Mouse (Mus musculus): ENCODE measurements at regions not wholly inside any gene's neighbourhood (a gene's known extent, or its start where the extent isn't known, plus 50 kb on each side); places are given as distances from the start of the nearest gene placed in this dataset.
A peak's percentile ranks its signal among the peaks of the same experiment; 100 is the strongest.

DNA sequence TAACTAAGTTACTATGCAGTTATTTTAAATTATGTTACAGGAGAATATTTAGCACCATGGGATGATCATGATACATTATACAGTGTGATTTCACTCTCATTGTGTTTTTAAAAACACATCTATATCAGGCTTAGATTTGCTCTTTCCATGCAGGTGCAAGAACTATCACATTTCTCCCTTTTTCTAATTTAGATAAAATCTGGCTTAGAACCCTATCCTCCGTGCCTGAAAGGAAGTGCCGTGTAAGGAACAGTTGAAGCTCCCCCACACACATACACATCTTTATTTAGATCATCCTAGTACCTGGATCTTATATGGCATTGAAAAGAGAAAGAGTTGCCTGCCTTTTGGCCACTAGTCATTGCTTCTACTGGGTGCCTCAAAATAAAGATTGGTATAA is 925.0 kb upstream of the Gm7489 start:
- no peak for ATAC-seq

DNA sequence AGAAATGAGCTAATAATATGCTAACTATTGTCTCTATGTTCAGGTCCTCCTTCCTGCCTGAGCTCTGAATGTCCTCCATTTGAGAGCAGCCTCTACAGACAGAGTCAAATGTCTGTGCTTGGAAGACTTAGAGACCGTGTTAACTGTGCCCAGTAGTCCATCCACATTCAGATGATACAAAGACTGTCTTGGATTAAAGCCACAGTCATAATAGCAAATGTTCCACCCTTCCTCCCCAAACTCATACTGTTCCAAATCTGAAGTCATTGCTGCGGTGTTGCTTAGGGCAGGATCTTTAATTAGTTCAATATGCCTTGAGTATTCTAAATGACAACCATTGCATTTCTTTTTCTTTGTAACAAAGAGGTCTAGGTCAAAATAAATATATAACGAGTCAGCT is 923.2 kb upstream of the Gm7489 start:
- no peak for ATAC-seq

DNA sequence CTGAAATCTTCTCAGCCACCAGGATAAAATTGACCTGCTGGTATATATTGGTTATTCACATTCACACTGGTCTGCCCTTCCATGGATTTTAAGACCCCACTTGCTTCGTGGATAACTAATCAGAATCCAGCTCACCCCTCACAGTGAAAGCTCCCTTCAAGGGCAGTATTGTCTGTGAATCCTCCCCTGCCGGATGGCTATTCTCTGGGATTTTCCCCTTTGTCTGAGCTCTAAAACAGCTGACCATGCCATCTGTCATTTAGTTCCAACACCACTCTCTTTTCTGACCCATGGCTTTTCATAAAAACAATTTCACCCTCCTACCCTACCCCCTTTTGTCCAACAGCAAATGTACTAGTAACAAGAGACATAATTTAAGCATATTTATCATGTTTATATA is 920.8 kb upstream of the Gm7489 start:
- no peak for ATAC-seq

DNA sequence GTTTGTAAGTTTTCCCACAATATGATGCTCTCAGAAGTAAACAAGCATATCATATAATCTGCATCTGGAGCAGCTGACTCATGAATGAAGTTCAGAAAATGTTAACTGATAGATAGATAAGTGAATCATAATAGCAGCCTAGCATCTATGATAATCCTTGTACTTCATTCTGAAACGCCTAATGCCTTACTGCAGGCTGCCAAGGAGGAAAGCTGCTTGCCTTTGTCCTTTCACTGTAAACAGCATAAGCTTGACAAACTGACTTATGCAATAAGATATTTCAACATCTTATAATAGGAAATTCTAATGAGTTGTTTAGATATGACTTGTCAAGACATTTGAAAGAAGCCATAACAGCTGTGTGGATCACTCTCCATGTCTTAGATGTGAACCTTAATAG is 920.3 kb upstream of the Gm7489 start:
- no peak for ATAC-seq

DNA sequence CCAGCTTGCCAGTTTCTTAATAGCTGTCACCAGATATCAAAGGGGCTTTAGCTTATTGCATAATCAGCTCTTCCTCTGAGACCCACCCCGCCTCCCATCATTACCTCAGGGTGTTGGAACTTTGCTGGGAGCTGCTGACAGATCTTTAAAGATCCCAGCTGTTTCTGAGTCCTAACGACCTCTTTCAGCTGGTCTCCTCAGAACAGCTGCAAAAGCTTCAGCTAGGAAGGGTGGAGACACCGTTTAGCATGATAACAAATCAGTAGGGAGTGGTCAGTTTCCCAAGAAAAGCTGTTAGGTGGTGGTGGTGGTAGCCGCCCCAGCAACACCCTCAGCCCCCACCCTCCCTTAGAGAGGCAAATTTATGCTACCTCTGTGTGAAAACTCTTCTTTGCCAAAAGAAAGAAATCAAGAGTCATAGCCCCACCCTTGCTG is 916.9 kb upstream of the Gm7489 start:
- no peak for ATAC-seq

DNA sequence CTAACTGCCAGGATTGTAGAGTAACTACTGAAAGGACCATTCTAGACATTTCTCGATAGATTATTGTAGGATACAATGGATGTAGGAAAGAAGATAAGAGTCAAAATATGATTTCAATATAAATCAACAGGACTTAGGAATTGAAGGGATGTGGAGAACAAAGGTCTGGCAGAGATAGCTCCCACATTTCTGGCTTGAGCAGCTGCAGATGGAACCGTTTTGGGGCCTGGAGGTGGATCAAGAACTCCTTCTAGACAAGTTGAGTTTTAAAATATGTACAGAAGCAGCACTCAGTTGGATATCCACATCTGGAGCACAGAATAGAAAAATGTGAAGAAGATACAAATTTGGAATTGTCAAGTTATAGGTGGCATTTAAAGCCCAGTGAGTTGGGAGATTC is 901.9 kb upstream of the Gm7489 start:
- ATAC-seq, result no peak

DNA sequence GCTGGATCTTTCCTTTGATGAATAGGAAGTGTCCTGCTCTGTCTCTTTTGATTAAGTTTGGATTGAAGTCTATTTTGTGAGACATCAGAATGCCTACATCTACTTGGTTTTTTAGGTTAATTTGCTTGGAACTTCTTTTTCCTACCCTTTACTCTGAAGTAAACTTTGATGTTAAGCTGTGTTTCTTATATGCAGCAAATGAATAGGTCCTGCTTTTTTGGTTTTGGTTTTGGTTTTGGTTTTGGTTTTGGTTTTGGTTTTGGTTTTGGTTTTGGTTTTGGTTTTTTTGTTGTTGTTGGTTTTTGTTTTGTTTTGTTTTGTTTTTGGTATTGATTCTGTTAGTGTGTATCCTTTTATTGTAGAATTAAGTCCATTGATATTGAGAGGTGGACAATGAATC is 894.1 kb upstream of the Gm7489 start:
- peak; percentile 71 for ATAC-seq

DNA sequence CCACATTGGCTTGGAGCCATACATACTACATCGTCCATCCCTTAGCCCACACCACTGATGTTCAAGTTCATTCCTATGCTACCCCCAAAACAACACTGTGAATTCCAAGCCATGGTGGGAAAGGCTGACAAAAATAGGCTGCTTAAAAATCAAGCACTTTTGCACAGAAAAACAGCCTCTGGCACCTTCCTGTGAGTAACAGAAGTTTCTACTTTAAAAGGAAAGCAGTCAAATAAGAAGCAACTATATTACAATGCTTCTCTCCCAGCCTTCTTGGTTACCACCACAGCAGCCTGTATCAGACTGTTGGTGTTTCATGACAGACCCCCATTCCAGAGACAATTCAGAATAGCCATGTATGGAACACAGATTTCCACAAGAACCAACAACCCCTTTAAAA is 890.4 kb upstream of the Gm7489 start:
- no peak for ATAC-seq

DNA sequence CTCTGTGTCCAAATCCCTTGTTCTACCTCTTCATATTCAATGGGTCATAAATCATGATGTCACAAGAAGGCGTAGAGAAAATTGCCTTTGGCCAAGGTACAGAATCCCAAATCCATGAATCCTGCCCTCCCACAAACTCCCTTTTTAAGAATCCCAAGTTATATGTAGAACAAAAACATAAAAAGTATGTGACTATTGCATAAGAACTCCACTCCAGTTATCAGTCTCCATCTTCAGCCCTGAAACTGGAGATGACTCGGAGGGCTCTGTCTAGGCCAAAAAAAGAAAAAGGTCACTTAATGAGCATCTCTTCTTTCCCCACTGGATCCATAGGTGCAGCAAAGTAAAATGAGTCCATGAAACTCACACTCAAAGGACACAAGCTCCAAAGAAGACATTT is 885.5 kb upstream of the Gm7489 start:
- no peak for ATAC-seq

DNA sequence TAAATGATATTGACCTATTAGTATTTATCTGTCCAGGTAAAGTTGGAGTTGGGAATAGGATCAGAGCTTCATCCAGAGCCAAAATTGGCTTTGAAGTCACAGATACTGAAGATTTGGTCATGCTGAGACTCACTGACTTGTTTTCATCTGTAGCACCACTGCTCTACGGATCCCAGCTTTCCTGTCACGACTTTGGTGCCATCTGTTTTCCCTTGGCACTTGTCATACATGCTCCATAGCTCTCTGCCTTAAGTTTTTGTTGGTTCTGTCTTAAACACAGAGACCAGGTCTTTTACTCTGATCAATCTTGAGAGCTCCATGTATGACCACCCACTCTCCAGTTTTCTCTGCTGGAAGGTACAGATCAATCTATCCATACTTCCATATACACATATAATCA is 884.9 kb upstream of the Gm7489 start:
- no peak for ATAC-seq

DNA sequence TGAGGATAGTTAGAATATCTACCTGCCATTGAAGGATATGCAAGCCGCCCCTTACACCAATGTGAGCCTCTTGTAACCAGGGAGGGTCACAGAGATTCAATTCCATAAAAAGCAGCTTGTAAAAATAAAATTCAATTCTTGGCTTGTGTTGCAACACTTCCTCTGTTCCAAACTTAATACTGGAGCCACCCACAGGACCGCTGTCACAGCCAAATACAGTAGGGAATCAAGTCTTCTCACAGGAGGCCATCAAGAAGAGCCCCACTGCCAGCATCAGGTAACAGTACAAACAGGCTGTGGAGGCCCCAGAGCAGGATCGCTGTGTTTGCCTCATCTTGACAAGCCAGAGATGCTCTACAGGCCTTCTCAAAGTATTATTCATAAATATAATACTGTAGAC is 883.3 kb upstream of the Gm7489 start:
- no peak for ATAC-seq

DNA sequence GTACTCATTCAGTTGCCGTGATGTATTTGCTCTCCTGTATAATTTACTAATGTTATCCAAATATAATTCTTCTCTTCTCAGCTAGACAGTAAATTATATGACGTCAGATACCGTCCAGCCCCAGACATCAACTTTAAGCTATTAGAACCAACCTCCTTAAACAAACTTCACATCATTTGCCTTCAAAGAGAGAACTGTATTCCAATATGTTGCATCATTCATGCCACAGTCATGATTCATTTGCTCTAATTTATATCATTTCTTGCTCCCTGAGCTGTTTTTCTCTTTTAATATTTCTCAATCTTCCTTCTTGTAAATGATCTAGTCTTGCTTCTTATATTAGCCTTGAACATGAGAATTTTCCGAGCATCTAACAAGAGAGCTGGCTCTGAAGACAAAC is 882.7 kb upstream of the Gm7489 start:
- ATAC-seq, result no peak

DNA sequence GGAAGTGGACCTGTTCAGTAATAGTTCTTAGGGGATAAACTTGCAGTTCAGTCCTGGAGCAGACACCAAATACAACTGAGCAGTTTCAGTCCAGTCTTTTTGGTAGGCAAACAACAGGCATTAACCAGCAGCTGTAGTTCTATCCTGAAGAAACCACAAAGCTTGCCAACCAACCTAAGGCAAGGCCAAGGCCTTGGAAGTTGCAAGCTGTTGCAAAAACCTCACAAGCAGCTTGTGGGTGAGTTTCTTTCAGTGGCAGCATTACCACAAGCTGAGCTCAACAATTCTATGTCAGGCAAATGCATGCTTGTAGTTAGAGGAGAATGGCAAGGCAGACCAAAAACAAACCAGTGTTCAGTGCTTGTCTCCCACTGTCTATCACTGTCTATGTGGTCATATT is 880.6 kb upstream of the Gm7489 start:
- ATAC-seq, result no peak

DNA sequence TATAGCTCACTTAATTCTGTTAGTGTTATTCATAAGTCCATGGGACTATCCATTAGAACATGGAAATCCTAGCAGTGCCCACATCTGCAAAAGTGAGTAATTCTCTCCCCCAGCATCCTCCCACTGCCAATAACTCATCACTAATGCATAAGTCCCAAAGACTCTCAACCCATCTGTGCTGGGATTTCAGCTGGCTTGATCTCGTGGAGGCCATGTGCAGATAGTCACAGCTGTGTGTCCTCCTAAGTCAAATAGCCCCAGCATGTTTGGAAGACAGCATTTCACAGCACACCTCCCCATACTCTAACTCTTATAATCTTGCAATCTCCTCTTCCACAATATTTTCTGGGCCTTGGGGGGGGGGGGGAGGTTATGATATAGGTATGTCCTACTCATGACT is 877.9 kb upstream of the Gm7489 start:
- ATAC-seq, result no peak

DNA sequence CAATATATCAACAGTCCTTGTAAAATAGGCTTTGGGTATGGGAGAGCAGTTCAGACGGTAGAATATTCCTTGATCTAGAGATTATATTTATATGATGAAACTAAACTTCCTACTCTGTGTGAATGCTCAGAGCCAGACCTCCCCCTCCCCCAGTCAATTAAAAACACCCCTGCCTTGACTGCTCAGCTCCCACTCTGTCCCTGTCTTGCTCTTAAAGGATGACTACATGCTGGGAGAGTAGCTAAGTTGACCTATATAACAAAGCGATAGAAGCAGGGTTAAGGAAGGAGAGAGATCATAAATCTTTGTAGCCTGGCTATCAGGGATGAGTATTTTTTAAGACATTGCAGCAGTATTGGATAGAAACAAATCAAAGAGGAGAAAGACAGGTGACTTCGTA is 875.4 kb upstream of the Gm7489 start:
- ATAC-seq, result no peak
